Mouse (Mus musculus): Measurements from ENCODE around the gene Parp6.

GRCm38 (mm10) chr9:59639936-59640335 is 22.9 kb downstream of the Parp6 start:
- no peak for TF ChIP-seq POLR2A (IDR thresholded peaks at IDR 0.05; ENCODE audit: control insufficient read depth in 1 of 2, insufficient read depth in 1 of 2, low read depth in 1 of 2, low read length in 2 of 2, poor library complexity in 1 of 2)
- no peak for TF ChIP-seq CTCF (IDR thresholded peaks at IDR 0.05 in 2 of 3, conservative IDR thresholded peaks at IDR 0.05 in 1 of 3; ENCODE audit: control insufficient read depth in 1 of 3, insufficient read depth in 1 of 3, low read depth in 2 of 3, low read length in 3 of 3, poor library complexity in 1 of 3, severe bottlenecking in 1 of 3)
- no peak for TF ChIP-seq TAL1 (IDR thresholded peaks at IDR 0.05; ENCODE audit: low read length)
- TF ChIP-seq E2F4 (IDR thresholded peaks at IDR 0.05; ENCODE audit: borderline replicate concordance, low read depth, low read length) = no peak
- no peak for TF ChIP-seq GATA1 (IDR thresholded peaks at IDR 0.05; ENCODE audit: low read depth, low read length)
- no peak for TF ChIP-seq MAX (IDR thresholded peaks at IDR 0.05; ENCODE audit: low read length)
- TF ChIP-seq EP300 (IDR thresholded peaks at IDR 0.05; ENCODE audit: low read depth in 1 of 2, low read length in 2 of 2) = no peak
- TF ChIP-seq MAZ (IDR thresholded peaks at IDR 0.05; ENCODE audit: low read depth, low read length) = no peak
- TF ChIP-seq CHD1 (IDR thresholded peaks at IDR 0.05; ENCODE audit: low read depth, low read length) = no peak
- TF ChIP-seq UBTF (IDR thresholded peaks at IDR 0.05; ENCODE audit: borderline replicate concordance, insufficient read depth, low read depth, low read length) = no peak

All from MEL (cell line).